Mouse (Mus musculus) left cerebral cortex, postnatal 14 days (tissue): ENCODE measurements at regions not wholly inside any gene's neighbourhood (a gene's known extent, or its start where the extent isn't known, plus 50 kb on each side); places are given as distances from the start of the nearest gene placed in this dataset.
A peak's percentile ranks its signal among the peaks of the same experiment; 100 is the strongest.

Experiments used
- DNase-seq, 2 experiments: peaks; one replicate each; pipeline ENCODE4 v3.0.0; 2021 to 2022; ENCODE audit warnings: low spot score in 2 of 2, mixed read lengths in 1 of 2
- intact Hi-C: fragments of 180-260 bp; cut with DNase I; formaldehyde crosslinking; loops from one replicate; pipeline ENCODE4 v1.15.1; 2025

GRCm38 (mm10) chr13:63627184-63627893 is 53.9 kb upstream of the Ptch1 start:
- DNase-seq, result peak; percentile 3 to 7
- intact Hi-C loops, result no loop called here

DNA sequence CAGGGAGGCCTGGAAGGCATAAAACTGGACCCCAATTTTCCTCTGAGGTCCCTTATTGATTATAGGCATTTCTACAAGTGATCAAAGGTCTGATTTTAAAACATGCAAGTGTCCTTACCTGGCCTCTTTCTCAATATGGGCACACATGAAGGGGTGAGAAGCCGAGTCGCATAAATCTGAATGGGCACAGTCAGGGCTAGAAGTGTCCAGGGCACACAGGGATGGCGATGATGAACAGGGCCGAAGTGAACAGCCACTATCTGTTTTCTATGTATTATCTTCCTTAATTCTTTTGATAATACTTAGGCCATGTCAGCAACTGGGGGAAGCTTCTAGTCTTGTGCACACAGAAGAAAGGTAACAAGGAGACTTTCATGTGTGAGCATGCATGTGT is 54.5 kb upstream of the Ptch1 start:
- DNase-seq, result no peak
- intact Hi-C loops, result no loop called here

DNA sequence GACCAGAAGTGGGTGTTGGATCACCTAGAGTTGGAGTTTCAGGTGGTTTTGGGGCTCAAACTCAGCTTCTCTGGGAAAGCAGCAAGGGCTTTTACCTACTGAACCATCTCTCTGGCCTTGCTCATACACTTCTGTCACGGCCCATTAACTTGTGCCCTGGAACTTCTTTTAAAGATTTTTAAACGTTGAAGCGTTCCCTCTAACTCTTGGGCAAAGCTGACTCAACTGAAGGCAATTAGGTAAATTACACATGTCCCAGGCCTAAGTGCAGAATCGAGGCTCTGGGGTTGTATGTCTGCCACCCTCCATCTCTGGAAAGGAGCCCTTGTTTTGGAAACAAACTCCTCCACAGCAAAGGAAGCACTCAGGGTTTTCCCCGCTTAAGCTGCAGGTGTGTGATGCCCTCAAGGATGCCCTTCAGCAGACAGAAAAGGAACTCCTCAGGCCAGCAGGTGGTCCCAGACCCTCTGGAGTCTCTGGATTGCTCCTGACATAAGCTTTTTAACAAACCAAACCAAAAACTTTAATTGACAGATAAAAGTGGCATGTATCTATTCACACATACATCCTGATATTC is 58.5 kb upstream of the Ptch1 start:
- intact Hi-C loops, result no loop called here
- DNase-seq, result no peak

DNA sequence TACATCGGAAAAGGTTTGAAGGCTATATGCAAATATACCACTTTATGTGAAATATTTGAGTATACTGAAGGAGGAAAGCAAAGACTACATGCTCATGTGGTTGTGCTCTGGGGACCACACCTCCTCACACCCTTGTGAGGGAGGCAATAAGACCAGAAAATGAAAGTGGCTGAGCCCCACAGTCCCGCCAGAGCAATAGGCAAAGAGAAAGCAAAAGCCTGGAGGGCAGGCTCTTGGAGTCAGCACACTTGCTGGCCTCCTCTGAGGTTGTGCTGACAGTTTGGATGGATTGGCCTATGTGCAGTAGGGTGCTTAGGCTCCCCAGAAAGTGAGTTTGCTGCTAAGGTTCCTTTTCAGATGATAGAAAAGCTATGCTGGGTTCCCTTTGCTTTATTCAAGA is 60.9 kb upstream of the Ptch1 start:
- DNase-seq, result no peak
- intact Hi-C loops, result no loop called here

DNA sequence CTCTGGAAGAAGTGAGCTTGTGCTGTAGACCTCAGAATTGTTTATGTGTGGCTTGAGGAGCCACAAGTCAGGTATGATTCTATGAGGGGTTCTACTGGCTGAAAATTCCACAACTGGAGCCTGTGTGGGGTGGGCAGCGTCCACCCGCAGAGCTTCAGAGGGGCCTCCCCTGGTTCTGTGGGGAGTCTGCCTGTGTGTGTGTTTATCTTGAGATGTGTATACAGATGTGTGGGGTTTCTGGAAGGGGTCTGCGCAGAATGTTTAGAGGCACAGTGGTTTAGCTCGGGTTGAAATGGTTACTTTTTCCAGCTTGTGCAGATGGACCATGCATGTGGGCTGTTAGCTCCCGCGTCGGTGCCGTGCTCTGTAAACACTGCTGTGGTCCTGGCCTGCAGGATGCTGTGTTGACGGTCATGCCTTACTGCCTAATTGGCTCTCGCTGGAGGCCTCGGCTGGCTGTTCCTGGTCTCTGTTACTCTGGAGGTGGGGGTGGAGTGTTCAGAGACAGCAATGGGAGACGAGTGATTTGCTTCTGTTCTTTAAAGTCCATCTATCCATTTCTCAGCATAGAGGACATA is 68.3 kb upstream of the Ptch1 start:
- no peak for DNase-seq
- intact Hi-C loops, result no loop called here

- DNase-seq, result peak; percentile 67 to 85
- intact Hi-C loops, result no loop called here
These were observed 69.2 kb upstream of the Ptch1 start for GRCm38 (mm10) chr13:63642617-63643016.

- intact Hi-C loops, result no loop called here
- no peak for DNase-seq
These were observed 70.0 kb upstream of the Ptch1 start for GRCm38 (mm10) chr13:63643394-63643793.

DNA sequence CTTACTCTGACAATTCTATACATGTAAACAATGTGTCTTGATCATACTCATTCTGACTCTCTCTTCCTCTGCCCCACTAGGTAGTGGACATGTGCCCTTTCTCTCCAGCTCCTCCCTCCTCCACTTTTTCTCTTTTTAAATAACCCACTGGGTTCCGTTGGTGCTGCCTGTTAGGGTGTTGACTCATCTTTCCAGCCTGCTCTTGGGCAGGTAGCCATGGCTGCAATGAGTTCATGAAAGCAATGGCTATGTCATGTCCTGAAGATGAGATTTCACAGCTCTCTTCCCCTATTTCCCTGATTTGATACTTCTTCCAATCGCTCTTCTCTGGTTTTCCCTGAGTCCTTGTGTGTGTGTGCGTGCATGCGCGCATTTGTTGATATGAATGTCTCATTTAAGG is 70.9 kb upstream of the Ptch1 start:
- no peak for DNase-seq
- intact Hi-C loops, result no loop called here

DNA sequence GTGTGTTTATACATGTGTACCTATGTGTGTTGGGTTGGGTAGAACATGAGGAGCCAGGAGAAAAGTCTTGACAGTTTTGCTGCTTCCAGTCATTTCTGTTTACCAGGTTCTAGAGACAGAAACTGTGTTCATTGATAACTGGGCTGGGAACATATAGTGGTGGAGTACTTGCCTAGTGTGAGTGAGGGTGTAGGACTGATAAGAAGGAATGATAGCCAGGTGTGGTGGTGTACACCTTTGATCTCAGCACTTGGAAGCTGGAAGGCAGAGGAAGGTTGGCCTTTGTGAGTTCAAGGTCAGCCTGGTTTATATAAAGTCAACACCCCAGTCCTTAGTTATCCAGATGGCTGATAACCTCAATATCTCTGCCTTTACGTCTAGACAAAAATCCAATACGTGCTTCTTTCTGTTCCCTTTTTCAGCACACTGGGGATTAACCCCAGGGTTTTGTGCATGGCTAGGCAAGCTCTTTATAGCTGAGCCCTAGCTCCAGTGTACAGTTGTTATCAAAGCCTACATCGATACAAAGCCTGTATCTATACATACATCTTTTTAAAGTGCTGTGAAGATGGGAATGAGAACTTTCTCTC is 75.8 kb upstream of the Ptch1 start:
- intact Hi-C loops, result no loop called here
- DNase-seq, result no peak

- no peak for DNase-seq
- intact Hi-C loops, result no loop called here
These were observed 81.1 kb upstream of the Ptch1 start for GRCm38 (mm10) chr13:63654514-63654913.

GRCm38 (mm10) chr13:63657115-63657514 is 83.7 kb upstream of the Ptch1 start:
- intact Hi-C loops, result no loop called here
- DNase-seq, result no peak

DNA sequence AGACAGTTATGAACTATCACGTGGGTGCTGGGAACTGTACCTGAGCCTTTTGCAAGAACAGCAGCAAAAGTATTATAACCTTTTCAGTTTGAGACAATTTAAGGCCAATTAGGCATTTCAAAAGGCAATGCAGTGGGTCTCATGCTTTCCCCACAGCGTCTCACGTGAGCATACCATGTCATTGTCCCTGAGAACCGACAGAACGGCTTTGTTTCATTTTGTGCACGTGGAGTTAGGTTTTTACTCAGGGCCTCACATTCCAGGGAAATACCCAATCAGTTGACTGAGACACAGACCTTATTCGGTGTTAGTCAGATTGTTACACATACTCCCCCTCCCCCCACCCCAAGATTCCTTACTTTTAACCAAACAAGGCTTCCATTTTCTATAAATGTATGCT is 86.0 kb upstream of the Ptch1 start:
- intact Hi-C loops, result no loop called here
- DNase-seq, result no peak

GRCm38 (mm10) chr13:63660431-63660830 is 87.0 kb upstream of the Ptch1 start:
- DNase-seq, result no peak
- intact Hi-C loops, result no loop called here

- no peak for DNase-seq
- intact Hi-C loops, result no loop called here
These were observed 95.2 kb upstream of the Ptch1 start for GRCm38 (mm10) chr13:63668576-63668975.

GRCm38 (mm10) chr13:63669031-63669430 is 95.6 kb upstream of the Ptch1 start:
- intact Hi-C loops, result no loop called here

GRCm38 (mm10) chr13:63672425-63672824 is 99.0 kb upstream of the Ptch1 start:
- peak in 1 of 2 experiments; percentile 13 for DNase-seq
- intact Hi-C loops, result no loop called here

More at GRCm38 (mm10) chr13:63669031-63669430, 95.6 kb upstream of the Ptch1 start:
- no peak for DNase-seq

- DNase-seq, result no peak
- intact Hi-C loops, result no loop called here
These were observed 104.3 kb upstream of the Ptch1 start for GRCm38 (mm10) chr13:63677696-63678095.

- no peak for DNase-seq
- intact Hi-C loops, result no loop called here
These were observed 105.2 kb upstream of the Ptch1 start for GRCm38 (mm10) chr13:63678265-63679260.

DNA sequence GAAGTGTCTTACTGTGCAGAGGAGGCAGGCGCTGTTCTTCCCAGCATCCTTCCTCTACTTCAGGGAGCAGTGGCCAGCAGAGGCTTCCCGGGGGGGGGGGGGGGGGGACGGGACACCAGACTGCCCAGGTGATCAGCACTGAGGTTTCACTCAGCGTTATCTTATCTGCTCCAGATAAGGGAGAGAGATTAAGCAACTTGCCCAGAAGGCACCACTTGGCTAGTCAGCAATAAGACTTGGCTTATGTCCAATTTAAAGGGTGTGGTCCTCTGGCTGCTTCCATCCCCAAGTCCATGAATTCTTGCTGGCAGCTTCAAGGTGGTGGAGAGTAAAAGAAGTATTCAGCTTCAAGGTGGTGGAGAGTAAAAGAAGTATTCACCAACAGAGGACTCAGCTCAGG is 108.9 kb upstream of the Ptch1 start:
- intact Hi-C loops, result no loop called here
- DNase-seq, result no peak

GRCm38 (mm10) chr13:63691974-63692373 is 118.6 kb upstream of the Ptch1 start:
- DNase-seq, result peak; percentile 17 to 24
- intact Hi-C loops, result no loop called here
